Comparison of ENCODE assay signal across 1 mouse cellular context in genomic region chr1:135752737-135753348, GRCm38 (mm10).
A peak's percentile ranks its signal among the peaks of the same experiment; 100 is the strongest.
TF ChIP-seq lines count a peak whose summit lies in the region.

No protein-coding gene starts in this region.

TF ChIP-seq in CH12.LX, 34 proteins besides CTCF, POLR2A, EP300 and RAD21:
- TF ChIP-seq SMC3 (IDR thresholded peaks at IDR 0.05; ENCODE audit: low read depth, low read length) (peak; percentile 97), BHLHE40 (IDR thresholded peaks at IDR 0.05; ENCODE audit: low read depth, low read length) (no peak; the same call in 1 of the 2 replicates), CHD2 (IDR thresholded peaks at IDR 0.05; ENCODE audit: low read length) (no peak), NELFE (IDR thresholded peaks at IDR 0.05; ENCODE audit: low read depth, low read length) (peak; percentile 69; the same call in 1 of the 2 replicates), NRF1 (IDR thresholded peaks at IDR 0.05; ENCODE audit: low read depth, low read length) (peak; percentile 31; the same call in 1 of the 2 replicates), MEF2A (IDR thresholded peaks at IDR 0.05; ENCODE audit: borderline replicate concordance, low read depth, low read length) (peak; percentile 61; the same call in 1 of the 2 replicates), ZC3H11A (IDR thresholded peaks at IDR 0.05; ENCODE audit: low read depth, low read length) (peak; percentile 85), SIN3A (IDR thresholded peaks at IDR 0.05; ENCODE audit: low read length) (0 out of 2 replicates have a peak, but pooled peaks have one; percentile 39), ELF1 (IDR thresholded peaks at IDR 0.05; ENCODE audit: low read depth, low read length) (peak; percentile 40; the same call in 1 of the 2 replicates), UBTF (IDR thresholded peaks at IDR 0.05; ENCODE audit: low read depth, low read length) (no peak), IRF4 (IDR thresholded peaks at IDR 0.05; ENCODE audit: low read depth, low read length) (peak; percentile 76), USF2 (conservative IDR thresholded peaks at IDR 0.05; ENCODE audit: low read depth, low read length) (no peak), TCF12 (IDR thresholded peaks at IDR 0.05; ENCODE audit: low read depth, low read length) (peak; percentile 73), HCFC1 (IDR thresholded peaks at IDR 0.05; ENCODE audit: low read depth, low read length) (peak; percentile 22; the same call in 1 of the 2 replicates), ZNF384 (IDR thresholded peaks at IDR 0.05; ENCODE audit: low read depth, low read length) (peak; percentile 71)
TF ChIP-seq in CH12.LX: peak in this region for 11.
